Mouse (Mus musculus): ENCODE measurements around the gene Rap1gap2. TPM values are rescaled to one million over a fixed set of nuclear protein-coding genes. Genes with fewer than 3 reads are reported as not detected.

Rap1gap2 gene
- polyA plus RNA-seq, 1 experiment from 2014 or later, result 9.9 TPM

DNA sequence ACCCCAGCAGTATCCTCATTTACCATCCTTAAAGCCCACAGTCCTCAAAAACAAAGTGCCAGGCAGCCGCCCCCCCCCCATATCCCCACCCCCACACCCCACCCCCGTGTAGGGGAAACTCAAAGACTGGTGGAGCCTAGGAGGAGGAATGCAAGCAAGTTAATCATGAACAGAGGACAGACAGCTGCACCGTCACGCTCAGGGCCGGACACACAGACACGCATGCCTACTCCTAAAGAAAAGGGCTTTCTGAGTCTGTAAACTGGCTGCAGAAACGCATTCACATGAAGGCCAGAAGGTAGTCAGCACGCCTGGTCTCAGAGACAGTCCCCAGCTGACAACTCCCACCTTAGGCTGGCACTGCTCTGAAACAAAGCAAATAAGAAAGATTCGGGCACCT lies 85.1 kb downstream of the Rap1gap2 start:
- Histone ChIP-seq H3K9me3 (ENCODE audit: control insufficient read depth, low read length) (no peaks in the 10 kb centered on the region), H3K27ac (ENCODE audit: low read depth, low read length) (no peak overlapping the region), H3K27me3 (ENCODE audit: control insufficient read depth, insufficient read depth, low read length) (0 out of 2 replicates have a peak, but pooled peaks cover 3% of the 10 kb centered on the region), H3K4me3 (ENCODE audit: low read depth, low read length) (no peak overlapping the region), H3K36me3 (ENCODE audit: control insufficient read depth, insufficient read depth, low read length) (no peaks in the 10 kb centered on the region), H3K9ac (replicated peaks; ENCODE audit: low read depth, low read length) (no peak overlapping the region), H3K4me2 (ENCODE audit: low read depth, low read length) (no peak overlapping the region), H3K4me1 (ENCODE audit: control insufficient read depth, insufficient read depth, low read length) (peaks cover 23% of the 10 kb centered on the region)
- WGBS, result 50% methylated on average over 9 of the region's 9 CpGs
- ATAC-seq (ENCODE audit: low read depth), result no peak

DNA sequence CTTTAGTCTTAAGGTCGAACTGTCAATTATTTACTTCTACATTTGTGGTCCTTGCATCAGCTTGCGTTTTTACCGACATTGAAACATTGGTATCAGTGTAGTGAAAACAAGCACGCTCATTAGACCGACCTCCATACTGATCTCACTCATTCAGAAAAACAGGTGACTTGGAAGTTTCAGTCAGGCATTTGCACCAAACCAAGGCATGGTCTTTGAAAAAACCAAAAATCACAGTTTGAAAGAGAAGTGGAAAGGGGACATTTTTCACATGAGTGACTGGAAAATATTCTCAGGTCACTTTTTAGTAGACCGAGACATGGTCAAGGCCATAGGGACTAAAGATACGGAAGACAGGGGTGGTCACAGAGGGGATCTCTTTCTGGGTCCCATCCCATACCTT lies 85.5 kb downstream of the Rap1gap2 start:
- no peaks in the 10 kb centered on the region for H3K9me3 ChIP-seq (ENCODE audit: control insufficient read depth, low read length)
- WGBS, result 90% methylated on average over 7 of the region's 7 CpGs
- no peak overlapping the region for H3K27ac ChIP-seq (ENCODE audit: low read depth, low read length)
- H3K4me3 ChIP-seq (ENCODE audit: low read depth, low read length), result no peak overlapping the region
- no peak for ATAC-seq (ENCODE audit: low read depth)
- H3K4me1 ChIP-seq (ENCODE audit: control insufficient read depth, insufficient read depth, low read length), result peaks cover 23% of the 10 kb centered on the region
- H3K4me2 ChIP-seq (ENCODE audit: low read depth, low read length), result no peak overlapping the region
- no peak overlapping the region for H3K9ac ChIP-seq (replicated peaks; ENCODE audit: low read depth, low read length)
- no peaks in the 10 kb centered on the region for H3K36me3 ChIP-seq (ENCODE audit: control insufficient read depth, insufficient read depth, low read length)
- H3K27me3 ChIP-seq (ENCODE audit: control insufficient read depth, insufficient read depth, low read length), result 0 out of 2 replicates have a peak, but pooled peaks cover 3% of the 10 kb centered on the region

DNA sequence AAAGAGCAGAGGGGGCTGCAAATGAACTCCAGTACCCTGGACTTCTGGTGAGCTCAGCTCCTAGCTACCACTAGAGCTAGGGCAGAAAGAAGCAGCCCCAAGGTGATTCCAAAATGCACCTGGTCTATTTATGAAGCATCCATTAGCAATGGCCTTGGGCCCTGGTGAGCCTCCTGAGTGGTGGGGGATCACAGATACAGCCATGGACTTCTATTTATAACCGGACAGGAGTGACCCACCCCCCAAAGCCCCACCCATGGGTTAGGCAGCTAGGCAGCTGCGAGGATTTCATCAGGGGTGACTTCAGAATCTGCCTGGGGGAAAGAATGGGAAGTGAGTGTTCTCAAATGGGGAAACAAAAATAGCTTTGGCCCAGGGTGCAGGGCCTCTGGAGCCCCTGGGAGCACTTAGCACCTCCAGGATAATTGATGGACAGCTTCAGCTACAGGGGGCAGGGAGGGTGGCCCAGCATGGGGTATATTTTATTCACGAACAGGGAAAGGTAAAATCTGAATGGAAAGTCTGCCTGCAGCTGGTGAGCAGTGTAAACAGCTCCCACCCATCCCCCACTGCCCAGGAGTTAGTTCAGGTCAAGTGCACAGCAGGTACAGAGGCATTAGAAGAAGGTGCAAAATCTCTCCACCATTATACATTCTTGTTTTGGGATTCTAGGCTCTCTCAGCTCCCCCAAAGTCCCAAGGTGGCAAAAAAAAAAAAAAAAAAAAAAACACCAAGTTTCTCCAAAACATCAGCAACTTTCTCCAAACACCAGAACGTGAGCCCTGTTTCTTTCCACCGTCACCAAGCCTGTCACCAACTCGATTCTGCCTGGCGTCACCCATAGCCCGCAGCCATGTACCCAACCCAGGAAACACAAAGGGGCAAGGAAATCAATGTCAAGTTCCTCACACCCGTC lies 86.4 kb downstream of the Rap1gap2 start:
- Histone ChIP-seq H3K9ac (replicated peaks; ENCODE audit: low read depth, low read length) (no peak overlapping the region), H3K4me1 (ENCODE audit: control insufficient read depth, insufficient read depth, low read length) (peaks cover 23% of the 10 kb centered on the region), H3K9me3 (ENCODE audit: control insufficient read depth, low read length) (no peaks in the 10 kb centered on the region), H3K27me3 (ENCODE audit: control insufficient read depth, insufficient read depth, low read length) (0 out of 2 replicates have a peak, but pooled peaks cover 3% of the 10 kb centered on the region), H3K4me3 (ENCODE audit: low read depth, low read length) (no peak overlapping the region), H3K36me3 (ENCODE audit: control insufficient read depth, insufficient read depth, low read length) (no peaks in the 10 kb centered on the region), H3K27ac (ENCODE audit: low read depth, low read length) (no peak overlapping the region), H3K4me2 (ENCODE audit: low read depth, low read length) (no peak overlapping the region)
- 0 out of 2 replicates have a peak, but pooled peaks have one; percentile 41 for ATAC-seq (ENCODE audit: low read depth)
- 51% methylated on average over 9 of the region's 9 CpGs for WGBS

DNA sequence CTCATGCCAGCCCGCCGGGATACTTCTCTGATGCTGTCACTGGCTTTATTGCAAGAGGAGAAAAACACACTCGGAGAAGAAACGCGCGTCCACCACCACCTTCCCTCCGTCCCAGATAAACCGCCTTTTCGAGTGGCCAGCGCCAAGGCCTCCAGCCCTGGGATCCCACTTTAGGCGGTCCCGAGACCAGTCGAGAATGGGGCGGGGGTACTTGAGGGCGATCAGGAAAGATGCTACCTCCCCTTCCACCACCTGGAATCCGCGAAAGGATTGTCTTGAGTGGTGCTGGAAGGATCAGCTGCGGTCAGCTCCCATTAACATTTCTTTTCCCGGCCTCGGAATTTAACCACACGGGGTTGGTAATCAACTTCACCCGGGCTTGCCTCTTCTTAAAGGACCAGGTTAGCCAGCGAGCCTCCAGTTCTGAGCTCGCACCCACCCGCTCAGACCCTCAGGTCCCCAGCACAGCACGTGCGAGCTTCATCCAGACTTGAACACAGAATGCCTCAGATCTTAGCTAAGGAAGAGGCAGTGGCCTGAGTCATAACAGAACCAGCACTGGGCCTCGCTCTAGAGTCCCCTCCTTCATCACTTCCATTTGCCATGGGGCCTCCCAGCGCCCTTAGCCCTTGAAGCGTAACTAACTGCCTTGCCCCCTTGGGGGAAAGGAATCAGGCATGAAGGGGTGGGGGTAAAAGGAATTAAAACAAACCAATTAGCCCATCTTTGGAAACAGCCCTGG lies 87.3 kb downstream of the Rap1gap2 start:
- no peaks in the 10 kb centered on the region for H3K36me3 ChIP-seq (ENCODE audit: control insufficient read depth, insufficient read depth, low read length)
- ATAC-seq (ENCODE audit: low read depth), result peak; percentile 24
- WGBS, result 2% methylated on average over 30 of the region's 30 CpGs
- H3K4me3 ChIP-seq (ENCODE audit: low read depth, low read length), result peak overlapping the region; percentile 66
- H3K9ac ChIP-seq (replicated peaks; ENCODE audit: low read depth, low read length), result peak overlapping the region; percentile 68
- H3K27me3 ChIP-seq (ENCODE audit: control insufficient read depth, insufficient read depth, low read length), result 0 out of 2 replicates have a peak, but pooled peaks cover 3% of the 10 kb centered on the region
- H3K27ac ChIP-seq (ENCODE audit: low read depth, low read length), result no peak overlapping the region
- H3K9me3 ChIP-seq (ENCODE audit: control insufficient read depth, low read length), result no peaks in the 10 kb centered on the region
- peak overlapping the region; percentile 98 for H3K4me2 ChIP-seq (ENCODE audit: low read depth, low read length)
- H3K4me1 ChIP-seq (ENCODE audit: control insufficient read depth, insufficient read depth, low read length), result peaks cover 23% of the 10 kb centered on the region

DNA sequence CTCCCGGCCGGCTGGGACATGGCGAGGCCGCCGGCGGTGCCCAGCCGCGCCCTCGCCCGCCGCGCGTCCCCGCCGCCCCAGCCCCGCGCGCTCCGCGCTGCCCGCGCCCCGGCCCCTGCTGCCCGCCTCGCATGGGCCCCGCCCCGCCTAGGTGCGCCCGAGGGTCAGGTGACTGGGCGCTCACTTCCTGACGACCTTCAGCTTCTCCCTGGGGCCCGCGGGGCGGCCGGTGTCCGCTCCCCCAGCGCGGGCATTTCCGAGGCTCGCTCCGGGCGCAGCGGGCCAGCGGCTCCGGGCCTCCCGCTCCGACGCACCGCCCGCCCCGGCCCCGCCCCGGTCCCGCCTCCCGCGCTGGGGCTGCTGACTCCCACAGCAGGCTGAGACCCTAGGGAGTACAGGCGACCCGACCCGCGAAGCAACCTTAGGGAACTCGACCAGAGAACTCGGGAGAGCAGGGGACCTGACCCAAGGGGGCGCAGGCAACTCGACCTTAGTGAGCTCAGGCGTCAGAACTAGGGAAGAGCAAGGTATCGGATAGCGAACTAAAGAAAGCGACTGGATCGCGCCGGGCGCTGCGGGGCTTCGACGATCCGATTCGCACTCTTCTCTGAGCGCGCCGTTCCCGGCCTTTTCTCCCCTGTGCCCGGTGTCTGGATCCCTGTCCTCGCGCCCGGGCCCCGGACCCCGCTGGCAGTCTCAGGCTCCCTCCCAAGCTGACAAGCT lies 88.1 kb downstream of the Rap1gap2 start:
- peak overlapping the region; percentile 98 for H3K4me2 ChIP-seq (ENCODE audit: low read depth, low read length)
- peak overlapping the region; percentile 39; the same call in 1 of the 2 replicates for H3K27ac ChIP-seq (ENCODE audit: low read depth, low read length)
- H3K27me3 ChIP-seq (ENCODE audit: control insufficient read depth, insufficient read depth, low read length), result 0 out of 2 replicates have a peak, but pooled peaks cover 3% of the 10 kb centered on the region
- peaks cover 23% of the 10 kb centered on the region for H3K4me1 ChIP-seq (ENCODE audit: control insufficient read depth, insufficient read depth, low read length)
- peak overlapping the region; percentile 66 for H3K4me3 ChIP-seq (ENCODE audit: low read depth, low read length)
- ATAC-seq (ENCODE audit: low read depth), result peak; percentile 62
- H3K9me3 ChIP-seq (ENCODE audit: control insufficient read depth, low read length), result no peaks in the 10 kb centered on the region
- WGBS, result under 1% methylated on average over 77 of the region's 87 CpGs
- H3K9ac ChIP-seq (replicated peaks; ENCODE audit: low read depth, low read length), result peak overlapping the region; percentile 68
- no peaks in the 10 kb centered on the region for H3K36me3 ChIP-seq (ENCODE audit: control insufficient read depth, insufficient read depth, low read length)

DNA sequence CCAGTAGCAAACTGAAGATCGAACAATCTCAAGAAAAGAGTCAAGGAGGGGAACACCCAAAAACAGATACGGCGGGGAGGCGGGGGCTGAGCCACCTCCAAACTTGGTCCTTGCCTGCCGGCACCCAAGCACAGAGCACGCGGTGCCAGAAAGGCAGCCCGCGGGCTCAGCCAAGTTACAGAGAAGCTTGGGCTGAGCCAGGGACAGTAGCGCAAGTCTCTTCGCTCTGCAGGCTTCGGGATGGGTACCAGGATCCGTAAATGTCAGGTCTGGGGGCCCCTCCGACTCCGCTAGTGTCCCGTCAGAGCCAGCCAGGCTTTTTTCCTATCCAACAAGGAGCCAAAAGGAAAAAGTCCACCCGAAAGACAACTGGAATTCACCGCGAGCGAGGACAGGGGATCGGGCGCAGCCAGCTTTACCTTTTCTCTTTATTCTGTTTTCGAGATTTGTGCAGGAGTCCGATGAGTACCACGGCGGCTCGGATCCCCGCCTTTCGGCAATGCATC lies 88.7 kb downstream of the Rap1gap2 start:
- 0 out of 2 replicates have a peak, but pooled peaks cover 3% of the 10 kb centered on the region for H3K27me3 ChIP-seq (ENCODE audit: control insufficient read depth, insufficient read depth, low read length)
- H3K9ac ChIP-seq (replicated peaks; ENCODE audit: low read depth, low read length), result peak overlapping the region; percentile 68
- no peaks in the 10 kb centered on the region for H3K36me3 ChIP-seq (ENCODE audit: control insufficient read depth, insufficient read depth, low read length)
- no peak for ATAC-seq (ENCODE audit: low read depth)
- no peaks in the 10 kb centered on the region for H3K9me3 ChIP-seq (ENCODE audit: control insufficient read depth, low read length)
- WGBS, result 2% methylated on average over 29 of the region's 29 CpGs
- H3K4me3 ChIP-seq (ENCODE audit: low read depth, low read length), result peak overlapping the region; percentile 66
- peaks cover 23% of the 10 kb centered on the region for H3K4me1 ChIP-seq (ENCODE audit: control insufficient read depth, insufficient read depth, low read length)
- peak overlapping the region; percentile 39; the same call in 1 of the 2 replicates for H3K27ac ChIP-seq (ENCODE audit: low read depth, low read length)
- H3K4me2 ChIP-seq (ENCODE audit: low read depth, low read length), result peak overlapping the region; percentile 98

DNA sequence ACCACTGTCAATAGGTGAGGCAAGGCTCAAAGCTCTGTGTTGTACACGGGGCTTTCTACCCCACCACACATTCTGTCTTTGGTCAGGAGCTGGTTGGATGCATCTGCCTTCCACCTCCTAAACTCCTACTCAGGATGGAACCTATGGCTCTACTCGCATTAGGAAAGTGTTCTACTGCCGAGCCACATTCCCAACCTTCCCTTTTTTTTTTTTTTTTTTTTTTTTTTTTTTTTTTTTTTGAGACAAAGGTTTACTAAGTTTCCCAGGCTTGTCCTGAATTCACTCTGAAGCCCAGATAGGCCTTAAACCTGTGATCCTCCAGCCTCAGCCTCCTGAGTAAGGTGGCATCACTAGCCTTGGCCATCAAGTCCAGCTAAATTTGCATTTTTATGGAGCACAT lies 90.5 kb downstream of the Rap1gap2 start:
- no peak overlapping the region for H3K9ac ChIP-seq (replicated peaks; ENCODE audit: low read depth, low read length)
- H3K4me1 ChIP-seq (ENCODE audit: control insufficient read depth, insufficient read depth, low read length), result peaks cover 23% of the 10 kb centered on the region
- no peak for ATAC-seq (ENCODE audit: low read depth)
- H3K4me2 ChIP-seq (ENCODE audit: low read depth, low read length), result no peak overlapping the region
- no peak overlapping the region for H3K27ac ChIP-seq (ENCODE audit: low read depth, low read length)
- H3K36me3 ChIP-seq (ENCODE audit: control insufficient read depth, insufficient read depth, low read length), result no peaks in the 10 kb centered on the region
- H3K4me3 ChIP-seq (ENCODE audit: low read depth, low read length), result no peak overlapping the region
- H3K9me3 ChIP-seq (ENCODE audit: control insufficient read depth, low read length), result no peaks in the 10 kb centered on the region
- 0 out of 2 replicates have a peak, but pooled peaks cover 3% of the 10 kb centered on the region for H3K27me3 ChIP-seq (ENCODE audit: control insufficient read depth, insufficient read depth, low read length)
- 87% methylated on average over 3 of the region's 3 CpGs for WGBS

DNA sequence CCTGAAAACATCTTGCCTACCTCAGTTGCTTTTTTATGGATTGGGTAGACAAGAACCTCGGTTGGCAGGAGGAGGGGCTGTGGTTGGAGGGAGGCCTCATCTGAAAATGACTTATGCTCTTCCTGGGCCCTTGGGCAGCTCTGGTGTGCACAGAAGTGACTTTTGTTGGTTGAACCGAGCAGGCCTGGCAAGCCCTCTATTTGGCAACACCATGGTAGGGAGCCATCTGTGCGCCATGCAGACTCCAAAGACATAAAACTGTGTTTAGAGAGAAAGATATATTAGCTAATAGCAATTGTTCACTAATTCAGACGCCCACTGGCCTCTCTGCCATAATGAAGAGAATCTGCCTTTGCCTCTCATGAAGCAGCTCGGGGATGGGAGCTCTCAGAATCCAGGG lies 94.6 kb downstream of the Rap1gap2 start:
- no peak for ATAC-seq (ENCODE audit: low read depth)
- H3K27ac ChIP-seq (ENCODE audit: low read depth, low read length), result no peak overlapping the region
- no peaks in the 10 kb centered on the region for H3K9me3 ChIP-seq (ENCODE audit: control insufficient read depth, low read length)
- H3K36me3 ChIP-seq (ENCODE audit: control insufficient read depth, insufficient read depth, low read length), result no peaks in the 10 kb centered on the region
- peaks cover under 1% of the 10 kb centered on the region; the same call in 1 of the 2 replicates for H3K4me1 ChIP-seq (ENCODE audit: control insufficient read depth, insufficient read depth, low read length)
- H3K4me3 ChIP-seq (ENCODE audit: low read depth, low read length), result no peak overlapping the region
- 46% methylated on average over 5 of the region's 5 CpGs for WGBS
- no peaks in the 10 kb centered on the region for H3K27me3 ChIP-seq (ENCODE audit: control insufficient read depth, insufficient read depth, low read length)
- H3K4me2 ChIP-seq (ENCODE audit: low read depth, low read length), result no peak overlapping the region
- no peak overlapping the region for H3K9ac ChIP-seq (replicated peaks; ENCODE audit: low read depth, low read length)
